Mouse (Mus musculus) liver, embryonic 11.5 days (tissue): ENCODE results near the gene Pex11a. TPM values are rescaled to one million over a fixed set of nuclear protein-coding genes. Genes with fewer than 3 reads are reported as not detected.

Source experiments
- ATAC-seq: fragments of 200-750 bp; cut with Nextera tagmentation; replicated peaks from 2 replicates; pipeline ENCODE4 v1.8.0; 2017; ENCODE audit warnings: moderate number of reproducible peaks, mild to moderate bottlenecking, moderate TSS enrichment, moderate library complexity; ENCODE audit not compliant: low FRiP score
- DNase-seq: peaks from one replicate; pipeline ENCODE4 v3.0.0-alpha.2; 2017; ENCODE audit warnings: low spot score
- H3K27ac ChIP-seq: fragments of 300-500 bp; sonication (generic); 2 replicates; pipeline ENCODE4 v1.5.1; 2014; ENCODE audit warnings: mild to moderate bottlenecking, low read depth, low read length, control low read depth
- H3K27me3 ChIP-seq: fragments of 300-500 bp; sonication (generic); replicated peaks from 2 replicates; pipeline ENCODE4 v1.6.1; 2014; ENCODE audit warnings: low read length, mixed read lengths; ENCODE audit not compliant: control insufficient read depth, insufficient read depth
- H3K36me3 ChIP-seq: fragments of 300-500 bp; sonication (generic); 2 replicates; pipeline ENCODE4 v1.6.1; 2014; ENCODE audit warnings: mild to moderate bottlenecking, low read length, moderate library complexity, mixed read lengths; ENCODE audit not compliant: control insufficient read depth, insufficient read depth
- H3K4me1 ChIP-seq: fragments of 300-500 bp; sonication (generic); replicated peaks from 2 replicates; pipeline ENCODE4 v1.6.1; 2014; ENCODE audit warnings: low read length, mixed read lengths; ENCODE audit not compliant: control insufficient read depth, insufficient read depth
- H3K4me2 ChIP-seq: fragments of 300-500 bp; sonication (generic); 2 replicates; pipeline ENCODE4 v1.6.1; 2014; ENCODE audit warnings: mild to moderate bottlenecking, control low read depth, moderate library complexity
- H3K4me3 ChIP-seq: fragments of 300-500 bp; sonication (generic); 2 replicates; pipeline ENCODE4 v1.5.1; 2014; ENCODE audit warnings: low read depth, low read length, control low read depth
- H3K9ac ChIP-seq: fragments of 300-500 bp; sonication (generic); 2 replicates; pipeline ENCODE4 v1.6.1; 2014; ENCODE audit warnings: low read depth, low read length, control low read depth
- H3K9me3 ChIP-seq: fragments of 300-500 bp; sonication (generic); 2 replicates; pipeline ENCODE4 v1.6.1; 2016; ENCODE audit warnings: low read length, inconsistent platforms, mixed read lengths; ENCODE audit not compliant: control insufficient read depth
- WGBS: fragments of 180-500 bp; shearing (Covaris S2); extraction: QIAGEN DNeasy Blood & Tissue Kit; methylation state at CpG from one replicate; pipeline ENCODE4 v1.1.7; 2014; 5-methylcytosine and 5-hydroxymethylcytosine counted together
- polyA plus RNA-seq: library from polyadenylated mRNA; unstranded; fragments of >200 nt; fragmentation: Nextera tagmentation; extraction: Ambion mirVana; gene quantifications from 2 replicates; pipeline ENCODE4 v1.2.1, GENCODE M21; 2014

Pex11a gene
- polyA plus RNA-seq, 1 experiment from 2014 or later: 2.3 TPM

- WGBS: 60% methylated on average over 11 of the region's 11 CpGs
- Histone ChIP-seq H3K4me3 (no peak overlapping the region), H3K27me3 (peaks cover 7% of the 10 kb centered on the region), H3K9ac (no peak overlapping the region), H3K9me3 (no peaks in the 10 kb centered on the region), H3K27ac (no peak overlapping the region), H3K4me1 (no peaks in the 10 kb centered on the region), H3K36me3 (no peaks in the 10 kb centered on the region), H3K4me2 (no peak overlapping the region)
- ATAC-seq (no peak), DNase-seq (no peak)
Observed at GRCm38 (mm10) chr7:79729743-79730370, 13.1 kb downstream of the Pex11a start.

GRCm38 (mm10) chr7:79729169-79729568, 13.8 kb downstream of the Pex11a start:
- Histone ChIP-seq H3K4me1 (no peaks in the 10 kb centered on the region), H3K36me3 (no peaks in the 10 kb centered on the region), H3K27me3 (peaks cover 7% of the 10 kb centered on the region), H3K27ac (no peak overlapping the region), H3K4me2 (no peak overlapping the region), H3K9ac (no peak overlapping the region), H3K4me3 (no peak overlapping the region), H3K9me3 (no peaks in the 10 kb centered on the region)
- ATAC-seq (no peak), DNase-seq (peak; percentile 67)
- 8% methylated on average over 8 of the region's 8 CpGs for WGBS

- H3K36me3 ChIP-seq: no peaks in the 10 kb centered on the region
- no peak overlapping the region for H3K27ac ChIP-seq
- no peak overlapping the region for H3K4me2 ChIP-seq
- H3K9ac ChIP-seq: no peak overlapping the region
- H3K27me3 ChIP-seq: peaks cover 13% of the 10 kb centered on the region
- no peaks in the 10 kb centered on the region for H3K4me1 ChIP-seq
- ATAC-seq (no peak; the same call in 1 of the 2 replicates), DNase-seq (peak; percentile 64)
- H3K9me3 ChIP-seq: no peaks in the 10 kb centered on the region
- no peak overlapping the region for H3K4me3 ChIP-seq
- WGBS: 29% methylated on average over 6 of the region's 6 CpGs
Observed at GRCm38 (mm10) chr7:79728219-79728618, 14.7 kb downstream of the Pex11a start.

GRCm38 (mm10) chr7:79727091-79727490, 15.8 kb downstream of the Pex11a start:
- DNase-seq (no peak), ATAC-seq (peak; percentile 62; the same call in 1 of the 2 replicates)
- no peak overlapping the region for H3K4me3 ChIP-seq
- H3K9ac ChIP-seq: no peak overlapping the region
- no peaks in the 10 kb centered on the region for H3K9me3 ChIP-seq
- H3K27ac ChIP-seq: no peak overlapping the region
- 21% methylated on average over 2 of the region's 2 CpGs for WGBS
- H3K4me1 ChIP-seq: no peaks in the 10 kb centered on the region
- H3K36me3 ChIP-seq: no peaks in the 10 kb centered on the region
- H3K27me3 ChIP-seq: peaks cover 22% of the 10 kb centered on the region
- H3K4me2 ChIP-seq: no peak overlapping the region

- H3K27me3 ChIP-seq: peaks cover 37% of the 10 kb centered on the region
- no peaks in the 10 kb centered on the region for H3K4me1 ChIP-seq
- H3K4me2 ChIP-seq: peak overlapping the region; percentile 74
- WGBS: under 1% methylated on average over 48 of the region's 48 CpGs
- H3K36me3 ChIP-seq: no peaks in the 10 kb centered on the region
- peak overlapping the region; percentile 50 for H3K4me3 ChIP-seq
- H3K9ac ChIP-seq: peak overlapping the region; percentile 52
- DNase-seq (peak; percentile 62), ATAC-seq (peak; percentile 57)
- no peak overlapping the region for H3K27ac ChIP-seq
- H3K9me3 ChIP-seq: no peaks in the 10 kb centered on the region
Observed at GRCm38 (mm10) chr7:79721386-79721977, 21.4 kb downstream of the Pex11a start.

GRCm38 (mm10) chr7:79715187-79715981, 27.5 kb downstream of the Pex11a start, which contains the start of gene Kif7:
Gene Kif7 (minus strand): TSS chr7:79715720.
- DNase-seq: peak; percentile 85
- peak; percentile 96 for ATAC-seq
- Histone ChIP-seq H3K4me2 (peak within 1 kb of the TSS; percentile 93), H3K27me3 (peaks cover 19% of the 10 kb centered on the region), H3K9me3 (no peaks in the 10 kb centered on the region), H3K9ac (peak within 1 kb of the TSS; percentile 65), H3K27ac (no peak within 1 kb of the TSS), H3K4me3 (peak within 1 kb of the TSS; percentile 69), H3K4me1 (peaks cover 4% of the 10 kb centered on the region; the same call in 1 of the 2 replicates), H3K36me3 (no peaks in the 10 kb centered on the region)
- WGBS: 1% methylated on average over 53 of the region's 55 CpGs

GRCm38 (mm10) chr7:79710831-79711230, 32.1 kb downstream of the Pex11a start:
- Histone ChIP-seq H3K36me3 (no peaks in the 10 kb centered on the region), H3K4me3 (no peak overlapping the region), H3K27me3 (peaks cover 29% of the 10 kb centered on the region), H3K27ac (no peak overlapping the region), H3K9ac (no peak overlapping the region), H3K4me2 (peak overlapping the region; percentile 74; the same call in 1 of the 2 replicates), H3K4me1 (peaks cover 4% of the 10 kb centered on the region; the same call in 1 of the 2 replicates), H3K9me3 (no peaks in the 10 kb centered on the region)
- WGBS: 51% methylated on average over 17 of the region's 17 CpGs
- no peak for DNase-seq
- no peak for ATAC-seq

- DNase-seq (peak; percentile 55), ATAC-seq (peak; percentile 49; the same call in 1 of the 2 replicates)
- H3K4me2 ChIP-seq: peak overlapping the region; percentile 74
- H3K4me1 ChIP-seq: peaks cover 4% of the 10 kb centered on the region; the same call in 1 of the 2 replicates
- WGBS: 4% methylated on average over 55 of the region's 55 CpGs
- H3K36me3 ChIP-seq: no peaks in the 10 kb centered on the region
- peak overlapping the region; percentile 46 for H3K4me3 ChIP-seq
- H3K27ac ChIP-seq: no peak overlapping the region
- peaks cover 29% of the 10 kb centered on the region for H3K27me3 ChIP-seq
- H3K9me3 ChIP-seq: no peaks in the 10 kb centered on the region
- peak overlapping the region; percentile 31; the same call in 1 of the 2 replicates for H3K9ac ChIP-seq
Observed at GRCm38 (mm10) chr7:79710130-79710607, 32.8 kb downstream of the Pex11a start.
